Mouse (Mus musculus): ENCODE measurements around the gene Rbmxl2. TPM values are rescaled to one million over a fixed set of nuclear protein-coding genes. Genes with fewer than 3 reads are reported as not detected.

Rbmxl2 gene
- not detected in 2 replicates for polyA plus RNA-seq (2015; fragmentation: Nextera tagmentation; extraction: Ambion mirVana)

DNA sequence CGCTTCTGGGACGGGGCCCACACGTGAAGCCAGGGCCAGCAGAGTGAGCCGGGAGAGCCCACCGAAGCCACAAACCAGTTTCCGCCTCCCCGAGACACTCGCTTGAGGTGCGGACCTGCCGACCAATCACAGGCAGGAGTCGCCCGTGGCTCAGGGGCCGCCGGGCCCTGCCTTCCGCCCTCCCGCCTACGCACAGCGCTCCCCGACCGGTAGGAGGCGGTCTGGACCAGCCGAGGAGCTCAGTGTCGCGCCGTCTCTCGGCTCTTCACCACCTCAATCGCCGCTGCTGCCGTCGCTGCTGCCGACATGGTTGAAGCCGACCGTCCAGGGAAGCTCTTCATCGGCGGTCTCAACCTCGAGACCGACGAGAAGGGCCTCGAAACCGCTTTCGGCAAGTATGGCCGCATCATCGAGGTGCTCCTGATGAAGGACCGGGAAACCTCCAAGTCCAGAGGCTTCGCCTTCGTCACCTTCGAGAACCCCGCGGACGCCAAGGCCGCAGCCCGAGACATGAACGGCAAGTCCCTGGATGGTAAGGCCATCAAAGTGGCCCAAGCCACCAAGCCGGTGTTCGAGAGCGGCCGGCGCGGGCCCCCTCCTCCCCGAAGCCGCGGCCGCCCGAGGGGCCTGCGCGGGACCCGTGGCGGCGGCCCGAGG lies at the start of gene Rbmxl2:
TSS of gene Rbmxl2 (plus strand) at position 242 of the 657 bp plus-strand sequence.
- ATAC-seq (replicated peaks; ENCODE audit: low FRiP score), result no peak
- Histone ChIP-seq H3K4me3 (replicated peaks) (peak within 1 kb of the TSS; percentile 27), H3K4me2 (peak within 1 kb of the TSS; percentile 34)

DNA sequence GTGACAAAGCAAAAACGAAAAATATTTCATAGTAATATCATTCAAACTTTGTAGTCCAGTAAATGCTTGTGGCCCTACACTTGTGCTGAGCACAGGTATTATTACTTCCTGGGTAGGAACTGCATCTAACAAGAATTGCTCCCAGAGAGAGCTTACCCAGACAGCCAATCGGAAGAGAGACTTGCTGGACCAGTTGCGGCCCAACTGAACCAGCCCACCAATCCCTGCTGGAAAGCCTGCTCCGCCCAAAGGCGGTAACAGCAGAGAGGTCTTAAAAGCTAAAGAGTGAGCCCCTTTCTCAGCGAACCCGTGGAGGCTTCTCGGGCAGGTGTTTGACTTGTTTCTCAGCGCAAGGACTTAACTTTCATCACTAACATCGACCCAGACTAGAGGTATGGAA lies 42.6 kb upstream of the Rbmxl2 start, which contains the start of gene Nlrp14:
TSS of gene Nlrp14 (plus strand) at position 301 of the 400 bp plus-strand sequence.
- Histone ChIP-seq H3K9me3 (replicated peaks) (no peaks in the 10 kb centered on the region), H3K9ac (no peak within 1 kb of the TSS), H3K4me2 (no peak within 1 kb of the TSS), H3K4me1 (no peaks in the 10 kb centered on the region), H3K4me3 (replicated peaks) (no peak within 1 kb of the TSS), H3K27ac (no peak within 1 kb of the TSS), H3K36me3 (no peaks in the 10 kb centered on the region), H3K27me3 (no peaks in the 10 kb centered on the region)
- 85% methylated on average over 10 of the region's 10 CpGs for WGBS
- ATAC-seq (replicated peaks; ENCODE audit: low FRiP score), result no peak

More for the DNA sequence above, at the start of gene Rbmxl2:
- 40% methylated on average over 70 of the region's 70 CpGs for WGBS
- H3K27ac ChIP-seq, result no peak within 1 kb of the TSS
- peaks cover 52% of the 10 kb centered on the region for H3K27me3 ChIP-seq
- H3K4me1 ChIP-seq, result peaks cover 4% of the 10 kb centered on the region; the same call in 1 of the 2 replicates
- H3K9ac ChIP-seq, result no peak within 1 kb of the TSS
- peaks cover 16% of the 10 kb centered on the region for H3K9me3 ChIP-seq (replicated peaks)
- H3K36me3 ChIP-seq, result no peaks in the 10 kb centered on the region

DNA sequence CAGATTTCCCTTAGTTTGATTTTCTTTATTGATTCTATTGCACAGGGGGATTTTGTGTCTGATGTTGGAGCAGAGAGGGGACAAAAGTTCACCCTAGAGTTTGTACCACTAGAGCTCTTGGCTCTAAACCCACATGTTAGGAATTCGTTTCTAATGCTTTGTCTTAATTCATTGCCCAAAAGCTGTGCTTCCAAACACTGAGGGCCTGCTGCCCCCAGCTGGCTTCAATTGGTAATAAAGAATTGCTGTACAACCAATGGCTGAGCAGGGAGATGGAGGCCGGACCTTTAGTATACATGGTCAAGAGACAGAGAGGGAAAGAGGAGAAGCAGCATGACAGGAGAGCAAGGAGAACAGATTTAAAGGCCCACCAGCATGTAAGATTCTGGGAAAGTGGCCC lies 28.8 kb upstream of the Rbmxl2 start:
- WGBS, result 35% methylated on average over 2 of the region's 2 CpGs
- Histone ChIP-seq H3K4me2 (no peak overlapping the region), H3K36me3 (no peaks in the 10 kb centered on the region), H3K4me1 (no peaks in the 10 kb centered on the region), H3K27me3 (no peaks in the 10 kb centered on the region), H3K9ac (no peak overlapping the region), H3K9me3 (replicated peaks) (no peaks in the 10 kb centered on the region), H3K4me3 (replicated peaks) (no peak overlapping the region), H3K27ac (no peak overlapping the region)
- no peak for ATAC-seq (replicated peaks; ENCODE audit: low FRiP score)

DNA sequence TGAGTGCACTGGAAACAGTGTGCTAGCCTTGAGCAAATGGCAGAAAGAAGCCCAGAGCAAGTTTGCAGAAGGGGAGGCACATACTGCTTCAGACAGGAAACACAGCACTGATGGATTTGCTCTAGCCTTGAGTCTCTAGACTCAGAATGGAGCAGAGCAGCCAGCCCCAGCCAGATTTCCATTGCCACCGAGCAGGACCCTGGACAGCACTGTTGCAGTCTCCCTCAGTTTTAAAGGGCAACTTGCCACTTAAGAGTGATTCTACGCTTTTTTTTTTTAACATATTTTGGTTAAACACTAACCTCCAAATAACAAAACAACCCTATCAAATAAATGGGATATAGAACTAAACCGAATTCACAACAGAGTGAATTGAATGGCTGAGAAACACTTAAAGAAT lies 7.4 kb upstream of the Rbmxl2 start:
- Histone ChIP-seq H3K36me3 (no peaks in the 10 kb centered on the region), H3K9me3 (replicated peaks) (no peaks in the 10 kb centered on the region), H3K4me2 (no peak overlapping the region), H3K27ac (no peak overlapping the region), H3K4me3 (replicated peaks) (no peak overlapping the region), H3K27me3 (0 out of 2 replicates have a peak, but pooled peaks cover 3% of the 10 kb centered on the region), H3K4me1 (no peaks in the 10 kb centered on the region), H3K9ac (no peak overlapping the region)
- 44% methylated on average over 3 of the region's 3 CpGs for WGBS
- ATAC-seq (replicated peaks; ENCODE audit: low FRiP score), result no peak

DNA sequence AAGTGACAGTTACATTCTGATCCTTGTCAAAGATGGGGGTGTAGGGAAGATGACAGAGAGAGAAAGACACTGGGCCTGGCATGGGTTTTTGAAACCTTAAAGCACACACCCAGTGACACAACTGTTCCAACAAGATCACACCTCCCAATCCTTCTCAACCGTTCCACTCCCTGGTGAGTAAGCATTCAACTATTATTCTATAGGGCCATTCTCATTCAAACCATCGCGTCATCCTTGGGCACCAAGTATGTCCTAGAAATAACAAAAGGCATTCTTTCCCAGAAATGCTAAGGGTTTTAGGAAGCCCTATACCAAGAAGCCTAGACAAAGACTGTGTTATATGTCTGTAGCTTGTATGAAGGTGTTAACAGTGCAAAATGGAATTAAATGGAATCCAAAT lies 1.4 kb upstream of the Rbmxl2 start:
- peaks cover 16% of the 10 kb centered on the region for H3K9me3 ChIP-seq (replicated peaks)
- H3K27me3 ChIP-seq, result peaks cover 45% of the 10 kb centered on the region
- H3K4me1 ChIP-seq, result peaks cover 4% of the 10 kb centered on the region; the same call in 1 of the 2 replicates
- WGBS, result 88% methylated on average over 3 of the region's 3 CpGs
- ATAC-seq (replicated peaks; ENCODE audit: low FRiP score), result no peak
- H3K4me3 ChIP-seq (replicated peaks), result no peak overlapping the region
- no peak overlapping the region for H3K9ac ChIP-seq
- H3K4me2 ChIP-seq, result no peak overlapping the region
- H3K27ac ChIP-seq, result no peak overlapping the region
- H3K36me3 ChIP-seq, result no peaks in the 10 kb centered on the region

DNA sequence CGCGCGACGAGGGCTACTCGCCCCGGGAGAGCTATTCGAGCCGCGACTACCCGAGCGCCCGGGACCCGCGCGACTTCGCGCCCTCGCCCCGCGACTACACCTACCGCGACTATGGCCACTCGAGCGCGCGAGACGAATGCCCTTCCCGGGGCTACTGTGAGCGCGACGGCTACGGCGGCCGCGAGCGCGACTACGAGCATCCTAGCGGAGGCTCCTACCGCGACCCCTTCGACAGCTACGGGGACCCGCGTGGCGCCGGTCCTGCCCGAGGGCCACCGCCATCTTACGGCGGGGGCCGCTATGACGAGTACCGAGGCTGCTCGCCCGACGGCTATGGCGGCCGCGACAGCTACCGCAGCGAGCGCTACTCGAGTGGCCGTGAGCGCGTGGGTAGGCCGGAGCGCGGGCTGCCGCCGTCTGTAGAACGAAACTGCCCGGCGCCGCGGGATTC lies 906 bp downstream of the Rbmxl2 start:
- Histone ChIP-seq H3K27me3 (peaks cover 52% of the 10 kb centered on the region), H3K36me3 (no peaks in the 10 kb centered on the region), H3K27ac (no peak overlapping the region), H3K4me3 (replicated peaks) (peak overlapping the region; percentile 27), H3K4me2 (peak overlapping the region; percentile 34), H3K9me3 (replicated peaks) (peaks cover 16% of the 10 kb centered on the region), H3K4me1 (peaks cover 4% of the 10 kb centered on the region; the same call in 1 of the 2 replicates), H3K9ac (no peak overlapping the region)
- ATAC-seq (replicated peaks; ENCODE audit: low FRiP score), result 0 out of 2 replicates have a peak, but pooled peaks have one; percentile 18
- 28% methylated on average over 71 of the region's 77 CpGs for WGBS

DNA sequence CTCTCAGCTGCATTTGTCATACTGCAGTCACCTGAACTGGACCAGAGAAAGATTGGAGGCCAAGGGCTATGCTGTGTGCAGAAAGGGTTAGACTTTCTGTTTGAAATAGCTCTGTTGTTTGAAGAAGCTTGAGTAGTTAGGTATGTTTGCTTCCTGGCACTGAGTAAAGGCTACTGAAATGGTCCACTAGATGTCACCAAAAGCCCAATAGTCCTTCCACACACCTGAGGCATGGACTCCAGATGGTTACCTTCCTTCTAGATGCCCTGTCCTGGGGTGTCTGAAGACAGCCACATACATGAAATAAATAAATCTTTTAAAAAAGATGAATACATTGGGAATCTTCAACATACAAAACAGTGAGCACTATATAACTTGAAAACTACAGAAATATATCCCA lies 6.5 kb downstream of the Rbmxl2 start:
- Histone ChIP-seq H3K27ac (no peak overlapping the region), H3K4me3 (replicated peaks) (no peak overlapping the region), H3K9ac (no peak overlapping the region), H3K9me3 (replicated peaks) (no peaks in the 10 kb centered on the region), H3K27me3 (peaks cover 19% of the 10 kb centered on the region), H3K4me2 (no peak overlapping the region), H3K4me1 (no peaks in the 10 kb centered on the region), H3K36me3 (no peaks in the 10 kb centered on the region)
- no peak; the same call in 1 of the 2 replicates for ATAC-seq (replicated peaks; ENCODE audit: low FRiP score)

DNA sequence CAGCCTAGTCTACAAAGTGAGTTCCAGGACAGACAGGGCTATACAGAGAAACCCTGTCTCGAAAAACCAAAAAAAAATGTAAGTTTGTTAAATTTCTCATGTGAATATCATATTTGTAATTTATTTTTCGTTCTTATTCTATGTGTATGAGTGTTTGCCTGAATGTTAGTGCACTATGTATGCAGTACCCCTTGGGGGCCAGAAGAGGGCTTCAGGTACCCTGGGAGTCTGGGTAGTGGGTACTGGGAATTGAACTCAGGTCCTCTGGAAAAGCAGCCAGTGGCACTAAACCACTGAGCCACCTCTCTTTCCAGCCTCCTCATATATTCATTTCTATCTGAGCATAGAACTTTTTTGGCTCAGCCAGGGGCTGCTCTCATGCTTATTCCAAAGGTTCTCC lies 7.6 kb downstream of the Rbmxl2 start:
- Histone ChIP-seq H3K9me3 (replicated peaks) (no peaks in the 10 kb centered on the region), H3K27me3 (peaks cover 8% of the 10 kb centered on the region), H3K4me1 (no peaks in the 10 kb centered on the region), H3K4me3 (replicated peaks) (no peak overlapping the region), H3K9ac (no peak overlapping the region), H3K36me3 (no peaks in the 10 kb centered on the region), H3K27ac (no peak overlapping the region), H3K4me2 (no peak overlapping the region)
- ATAC-seq (replicated peaks; ENCODE audit: low FRiP score), result no peak
- 82% methylated on average over 2 of the region's 2 CpGs for WGBS

DNA sequence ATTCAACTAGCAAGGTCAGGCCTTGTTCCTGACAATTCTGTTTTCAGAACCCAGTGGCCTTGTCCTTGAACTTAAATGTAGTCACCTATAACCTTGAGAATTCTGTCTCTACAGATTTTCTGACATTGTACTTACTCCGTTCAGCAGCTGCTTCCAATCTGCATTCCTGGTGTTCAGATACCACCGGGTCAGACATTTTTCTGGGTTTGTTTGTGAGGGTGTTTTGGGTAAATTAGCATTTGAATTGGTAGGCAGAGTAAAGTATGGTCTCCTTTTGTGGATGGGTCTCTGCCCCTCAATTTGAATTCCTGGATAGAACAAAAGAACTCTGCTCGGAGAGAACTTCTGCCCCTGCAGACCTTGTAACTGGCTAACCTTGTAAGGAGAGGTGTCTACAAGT lies 27.6 kb downstream of the Rbmxl2 start:
- H3K27ac ChIP-seq, result no peak overlapping the region
- H3K9me3 ChIP-seq (replicated peaks), result no peaks in the 10 kb centered on the region
- no peak overlapping the region for H3K4me2 ChIP-seq
- no peak overlapping the region for H3K4me3 ChIP-seq (replicated peaks)
- H3K36me3 ChIP-seq, result no peaks in the 10 kb centered on the region
- no peak overlapping the region for H3K9ac ChIP-seq
- no peaks in the 10 kb centered on the region for H3K4me1 ChIP-seq
- no peak for ATAC-seq (replicated peaks; ENCODE audit: low FRiP score)
- no peaks in the 10 kb centered on the region for H3K27me3 ChIP-seq
- 41% methylated on average over 3 of the region's 3 CpGs for WGBS

DNA sequence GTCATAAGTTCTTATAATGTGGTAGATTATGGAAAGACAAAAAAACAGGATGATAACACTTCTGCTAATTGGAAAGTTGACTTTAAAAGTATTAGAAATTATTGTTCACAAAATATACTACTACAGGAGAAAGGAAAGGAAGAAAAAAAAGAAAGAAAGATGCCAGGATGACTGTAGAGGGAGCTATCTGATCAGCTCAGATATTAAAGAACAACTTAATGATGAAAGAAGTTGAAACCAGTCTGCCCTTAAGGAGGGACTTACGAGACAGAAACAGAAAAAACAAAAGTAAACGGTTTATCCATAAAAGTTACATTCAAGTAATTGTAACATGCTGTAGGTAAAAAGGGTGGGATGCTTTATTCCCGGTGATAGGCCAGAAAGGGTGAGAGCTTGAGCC lies 28.3 kb downstream of the Rbmxl2 start:
- H3K9ac ChIP-seq, result no peak overlapping the region
- H3K36me3 ChIP-seq, result no peaks in the 10 kb centered on the region
- WGBS, result 64% methylated on average over 3 of the region's 3 CpGs
- H3K9me3 ChIP-seq (replicated peaks), result no peaks in the 10 kb centered on the region
- H3K4me2 ChIP-seq, result no peak overlapping the region
- H3K4me1 ChIP-seq, result no peaks in the 10 kb centered on the region
- no peaks in the 10 kb centered on the region for H3K27me3 ChIP-seq
- no peak for ATAC-seq (replicated peaks; ENCODE audit: low FRiP score)
- no peak overlapping the region for H3K4me3 ChIP-seq (replicated peaks)
- no peak overlapping the region for H3K27ac ChIP-seq

DNA sequence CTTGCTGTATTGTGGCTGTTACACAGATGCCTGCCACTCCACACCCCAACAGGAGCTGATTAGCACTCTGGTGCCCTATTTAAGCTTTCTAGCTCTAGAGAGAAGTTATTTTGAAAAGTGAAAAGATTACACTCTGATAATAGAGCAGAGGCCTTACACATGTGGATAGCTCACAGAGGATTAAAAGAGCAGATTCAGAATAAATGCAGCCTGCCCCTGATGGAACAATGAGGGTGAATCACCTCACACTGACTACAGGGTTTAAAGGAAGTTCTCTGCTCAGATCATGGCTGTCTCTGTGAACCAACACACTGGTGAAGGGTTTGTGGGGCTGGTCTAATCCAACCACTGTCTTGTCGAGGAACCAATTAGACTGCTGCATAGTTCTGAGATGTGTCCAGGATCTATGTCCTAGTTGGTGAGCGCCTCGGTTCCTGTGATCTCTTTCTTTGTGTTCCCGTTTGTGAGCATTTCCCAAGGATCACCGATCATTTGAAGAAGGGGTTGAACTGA lies 32.2 kb downstream of the Rbmxl2 start:
- H3K27me3 ChIP-seq, result no peaks in the 10 kb centered on the region
- H3K9ac ChIP-seq, result no peak overlapping the region
- no peaks in the 10 kb centered on the region for H3K36me3 ChIP-seq
- no peak overlapping the region for H3K4me3 ChIP-seq (replicated peaks)
- WGBS, result 90% methylated on average over 5 of the region's 5 CpGs
- H3K27ac ChIP-seq, result no peak overlapping the region
- ATAC-seq (replicated peaks; ENCODE audit: low FRiP score), result no peak
- no peaks in the 10 kb centered on the region for H3K4me1 ChIP-seq
- H3K4me2 ChIP-seq, result no peak overlapping the region
- H3K9me3 ChIP-seq (replicated peaks), result no peaks in the 10 kb centered on the region

DNA sequence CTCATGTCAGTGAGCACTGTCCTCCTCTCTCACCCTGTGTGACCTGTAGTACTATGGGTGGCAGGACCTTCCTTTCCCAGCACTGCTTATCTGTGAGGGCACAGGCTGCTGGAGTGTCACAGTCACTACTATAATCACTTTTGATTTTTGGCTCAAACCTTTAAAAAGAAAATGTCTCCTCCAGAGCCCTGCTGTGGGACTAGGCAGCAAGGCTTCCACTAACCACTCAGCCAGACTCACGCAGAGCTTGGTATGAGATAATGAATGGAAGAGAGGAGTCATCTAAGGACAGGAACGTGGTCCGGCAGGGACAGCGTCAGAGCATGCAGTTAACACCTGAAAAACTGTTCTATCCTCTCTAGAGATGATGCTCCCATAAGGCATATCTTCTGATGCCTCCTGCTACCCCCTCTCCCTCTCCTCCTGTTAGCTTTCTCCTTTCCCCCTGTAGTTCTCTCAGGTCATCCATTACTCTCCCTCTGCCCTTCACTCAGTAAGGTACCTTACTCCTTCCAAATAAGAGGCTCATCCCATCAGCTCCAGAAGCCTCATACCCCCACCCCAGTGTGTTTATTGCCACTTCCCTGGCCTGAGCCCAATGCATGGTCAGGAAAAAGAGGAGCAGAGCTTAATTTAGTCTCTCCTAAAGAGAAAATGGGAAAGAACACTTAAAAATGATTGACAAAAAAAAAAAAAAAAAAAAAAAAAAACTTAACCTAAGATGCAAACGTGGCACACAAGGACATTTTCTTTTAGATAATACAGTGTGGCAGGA lies 41.2 kb downstream of the Rbmxl2 start:
- Histone ChIP-seq H3K4me3 (replicated peaks) (no peak overlapping the region), H3K36me3 (no peaks in the 10 kb centered on the region), H3K4me1 (no peaks in the 10 kb centered on the region), H3K27me3 (no peaks in the 10 kb centered on the region), H3K9me3 (replicated peaks) (no peaks in the 10 kb centered on the region), H3K4me2 (no peak overlapping the region), H3K9ac (no peak overlapping the region), H3K27ac (no peak overlapping the region)
- 77% methylated on average over 5 of the region's 5 CpGs for WGBS
- ATAC-seq (replicated peaks; ENCODE audit: low FRiP score), result no peak

Data from kidney, embryonic 15.5 days (tissue).